Mouse (Mus musculus): ENCODE measurements around the gene Acaa1a. TPM values are rescaled to one million over a fixed set of nuclear protein-coding genes. Genes with fewer than 3 reads are reported as not detected.
A peak's percentile ranks its signal among the peaks of the same experiment; 100 is the strongest.

Acaa1a gene
- polyA plus RNA-seq, 1 experiment from 2014 or later: 101 TPM

GRCm38 (mm10) chr9:119335571-119335970 is 3.9 kb upstream of the Acaa1a start:
- H3K4me2 ChIP-seq (replicated peaks): no peak overlapping the region
- peaks cover 8% of the 10 kb centered on the region for H3K27me3 ChIP-seq (ENCODE audit: control insufficient read depth, insufficient read depth, low read length)
- H3K9ac ChIP-seq: no peak overlapping the region
- no peaks in the 10 kb centered on the region for H3K36me3 ChIP-seq (replicated peaks; ENCODE audit: control insufficient read depth, insufficient read depth)
- peaks cover 13% of the 10 kb centered on the region for H3K4me1 ChIP-seq (replicated peaks; ENCODE audit: control insufficient read depth, insufficient read depth, low read length)
- no peak for DNase-seq (ENCODE audit: low spot score)
- no peak overlapping the region for H3K4me3 ChIP-seq (replicated peaks; ENCODE audit: low read length)
- 73% methylated on average over 4 of the region's 4 CpGs for WGBS
- H3K27ac ChIP-seq: no peak overlapping the region
- H3K9me3 ChIP-seq (ENCODE audit: control insufficient read depth, low read length): no peaks in the 10 kb centered on the region
- no peak for ATAC-seq (ENCODE audit: low FRiP score)

- H3K9me3 ChIP-seq (ENCODE audit: control insufficient read depth, low read length): no peaks in the 10 kb centered on the region
- ATAC-seq (ENCODE audit: low FRiP score) (no peak), DNase-seq (ENCODE audit: low spot score) (no peak)
- H3K27ac ChIP-seq: no peak overlapping the region
- H3K36me3 ChIP-seq (replicated peaks; ENCODE audit: control insufficient read depth, insufficient read depth): no peaks in the 10 kb centered on the region
- 91% methylated on average over 14 of the region's 14 CpGs for WGBS
- peaks cover 20% of the 10 kb centered on the region for H3K4me1 ChIP-seq (replicated peaks; ENCODE audit: control insufficient read depth, insufficient read depth, low read length)
- H3K4me2 ChIP-seq (replicated peaks): no peak overlapping the region
- H3K4me3 ChIP-seq (replicated peaks; ENCODE audit: low read length): no peak overlapping the region
- H3K9ac ChIP-seq: no peak overlapping the region
- H3K27me3 ChIP-seq (ENCODE audit: control insufficient read depth, insufficient read depth, low read length): peaks cover 8% of the 10 kb centered on the region
Observed at GRCm38 (mm10) chr9:119337842-119338241, 1.6 kb upstream of the Acaa1a start.

- WGBS: 84% methylated on average over 3 of the region's 3 CpGs
Observed at GRCm38 (mm10) chr9:119338350-119338749, 1.1 kb upstream of the Acaa1a start.

GRCm38 (mm10) chr9:119339106-119339505 is 370 bp upstream of the Acaa1a start:
- H3K4me1 ChIP-seq (replicated peaks; ENCODE audit: control insufficient read depth, insufficient read depth, low read length): peaks cover 20% of the 10 kb centered on the region
- no peaks in the 10 kb centered on the region for H3K9me3 ChIP-seq (ENCODE audit: control insufficient read depth, low read length)
- H3K4me2 ChIP-seq (replicated peaks): peak overlapping the region; percentile 70
- H3K27ac ChIP-seq: no peak overlapping the region
- no peak for DNase-seq (ENCODE audit: low spot score)
- peaks cover 11% of the 10 kb centered on the region for H3K36me3 ChIP-seq (replicated peaks; ENCODE audit: control insufficient read depth, insufficient read depth)
- no peak for ATAC-seq (ENCODE audit: low FRiP score)
- H3K9ac ChIP-seq: peak overlapping the region; percentile 88; the same call in 1 of the 2 replicates
- 55% methylated on average over 7 of the region's 7 CpGs for WGBS
- peak overlapping the region; percentile 68; the same call in 1 of the 2 replicates for H3K4me3 ChIP-seq (replicated peaks; ENCODE audit: low read length)
- H3K27me3 ChIP-seq (ENCODE audit: control insufficient read depth, insufficient read depth, low read length): peaks cover 8% of the 10 kb centered on the region

More at GRCm38 (mm10) chr9:119338350-119338749, 1.1 kb upstream of the Acaa1a start:
- H3K9me3 ChIP-seq (ENCODE audit: control insufficient read depth, low read length): no peaks in the 10 kb centered on the region
- peaks cover 8% of the 10 kb centered on the region for H3K27me3 ChIP-seq (ENCODE audit: control insufficient read depth, insufficient read depth, low read length)
- H3K4me1 ChIP-seq (replicated peaks; ENCODE audit: control insufficient read depth, insufficient read depth, low read length): peaks cover 20% of the 10 kb centered on the region
- H3K4me2 ChIP-seq (replicated peaks): no peak overlapping the region
- H3K36me3 ChIP-seq (replicated peaks; ENCODE audit: control insufficient read depth, insufficient read depth): peaks cover 4% of the 10 kb centered on the region; the same call in 1 of the 2 replicates
- ATAC-seq (ENCODE audit: low FRiP score): no peak
- no peak for DNase-seq (ENCODE audit: low spot score)
- H3K9ac ChIP-seq: no peak overlapping the region
- no peak overlapping the region for H3K27ac ChIP-seq
- no peak overlapping the region for H3K4me3 ChIP-seq (replicated peaks; ENCODE audit: low read length)

GRCm38 (mm10) chr9:119340212-119340580 is 720 bp downstream of the Acaa1a start:
- H3K4me2 ChIP-seq (replicated peaks): peak overlapping the region; percentile 70
- ATAC-seq (ENCODE audit: low FRiP score): no peak
- H3K9me3 ChIP-seq (ENCODE audit: control insufficient read depth, low read length): no peaks in the 10 kb centered on the region
- peaks cover 22% of the 10 kb centered on the region for H3K36me3 ChIP-seq (replicated peaks; ENCODE audit: control insufficient read depth, insufficient read depth)
- peak overlapping the region; percentile 68 for H3K4me3 ChIP-seq (replicated peaks; ENCODE audit: low read length)
- peaks cover 8% of the 10 kb centered on the region for H3K27me3 ChIP-seq (ENCODE audit: control insufficient read depth, insufficient read depth, low read length)
- H3K27ac ChIP-seq: no peak overlapping the region
- H3K9ac ChIP-seq: peak overlapping the region; percentile 88
- DNase-seq (ENCODE audit: low spot score): peak; percentile 30
- H3K4me1 ChIP-seq (replicated peaks; ENCODE audit: control insufficient read depth, insufficient read depth, low read length): peaks cover 20% of the 10 kb centered on the region
- 10% methylated on average over 8 of the region's 8 CpGs for WGBS

GRCm38 (mm10) chr9:119340909-119341816 is 1.7 kb downstream of the Acaa1a start, which contains the start of gene Myd88:
Gene Myd88, minus strand, starts transcription at chr9:119341411.
- Histone ChIP-seq H3K27ac (peak within 1 kb of the TSS; percentile 79), H3K4me1 (replicated peaks; ENCODE audit: control insufficient read depth, insufficient read depth, low read length) (peaks cover 20% of the 10 kb centered on the region), H3K36me3 (replicated peaks; ENCODE audit: control insufficient read depth, insufficient read depth) (peaks cover 32% of the 10 kb centered on the region), H3K27me3 (ENCODE audit: control insufficient read depth, insufficient read depth, low read length) (peaks cover 8% of the 10 kb centered on the region), H3K9ac (peak within 1 kb of the TSS; percentile 88), H3K9me3 (ENCODE audit: control insufficient read depth, low read length) (no peaks in the 10 kb centered on the region), H3K4me2 (replicated peaks) (peak within 1 kb of the TSS; percentile 70), H3K4me3 (replicated peaks; ENCODE audit: low read length) (peak within 1 kb of the TSS; percentile 68)
- under 1% methylated on average over 66 of the region's 68 CpGs for WGBS
- DNase-seq (ENCODE audit: low spot score) (peak; percentile 85), ATAC-seq (ENCODE audit: low FRiP score) (peak; percentile 97)

GRCm38 (mm10) chr9:119342728-119343127 is 3.3 kb downstream of the Acaa1a start:
- H3K36me3 ChIP-seq (replicated peaks; ENCODE audit: control insufficient read depth, insufficient read depth): peaks cover 48% of the 10 kb centered on the region
- H3K4me1 ChIP-seq (replicated peaks; ENCODE audit: control insufficient read depth, insufficient read depth, low read length): peaks cover 20% of the 10 kb centered on the region
- H3K9me3 ChIP-seq (ENCODE audit: control insufficient read depth, low read length): no peaks in the 10 kb centered on the region
- ATAC-seq (ENCODE audit: low FRiP score) (no peak), DNase-seq (ENCODE audit: low spot score) (no peak)
- H3K9ac ChIP-seq: no peak overlapping the region
- 92% methylated on average over 7 of the region's 7 CpGs for whole genome bisulfite sequencing
- H3K4me2 ChIP-seq (replicated peaks): no peak overlapping the region
- peaks cover 8% of the 10 kb centered on the region for H3K27me3 ChIP-seq (ENCODE audit: control insufficient read depth, insufficient read depth, low read length)
- H3K4me3 ChIP-seq (replicated peaks; ENCODE audit: low read length): no peak overlapping the region
- H3K27ac ChIP-seq: no peak overlapping the region

- ATAC-seq (ENCODE audit: low FRiP score) (no peak), DNase-seq (ENCODE audit: low spot score) (no peak)
- no peaks in the 10 kb centered on the region for H3K9me3 ChIP-seq (ENCODE audit: control insufficient read depth, low read length)
- H3K27ac ChIP-seq: no peak overlapping the region
- H3K4me1 ChIP-seq (replicated peaks; ENCODE audit: control insufficient read depth, insufficient read depth, low read length): peaks cover 7% of the 10 kb centered on the region; the same call in 1 of the 2 replicates
- WGBS: 91% methylated on average over 8 of the region's 8 CpGs
- peaks cover 75% of the 10 kb centered on the region for H3K36me3 ChIP-seq (replicated peaks; ENCODE audit: control insufficient read depth, insufficient read depth)
- H3K4me2 ChIP-seq (replicated peaks): no peak overlapping the region
- no peak overlapping the region for H3K4me3 ChIP-seq (replicated peaks; ENCODE audit: low read length)
- H3K9ac ChIP-seq: no peak overlapping the region
- H3K27me3 ChIP-seq (ENCODE audit: control insufficient read depth, insufficient read depth, low read length): no peaks in the 10 kb centered on the region
Observed at GRCm38 (mm10) chr9:119346376-119346775, 6.9 kb downstream of the Acaa1a start.

- ATAC-seq (ENCODE audit: low FRiP score): no peak
- H3K36me3 ChIP-seq (replicated peaks; ENCODE audit: control insufficient read depth, insufficient read depth): peaks cover 57% of the 10 kb centered on the region
Observed at GRCm38 (mm10) chr9:119350531-119350930, 11.1 kb downstream of the Acaa1a start.

More at GRCm38 (mm10) chr9:119350531-119350930, 11.1 kb downstream of the Acaa1a start:
- no peaks in the 10 kb centered on the region for H3K4me1 ChIP-seq (replicated peaks; ENCODE audit: control insufficient read depth, insufficient read depth, low read length)
- no peak for DNase-seq (ENCODE audit: low spot score)
- no peaks in the 10 kb centered on the region for H3K9me3 ChIP-seq (ENCODE audit: control insufficient read depth, low read length)
- H3K9ac ChIP-seq: no peak overlapping the region
- no peak overlapping the region for H3K4me2 ChIP-seq (replicated peaks)
- 90% methylated on average over 3 of the region's 3 CpGs for WGBS
- no peak overlapping the region for H3K27ac ChIP-seq
- no peak overlapping the region for H3K4me3 ChIP-seq (replicated peaks; ENCODE audit: low read length)
- H3K27me3 ChIP-seq (ENCODE audit: control insufficient read depth, insufficient read depth, low read length): no peaks in the 10 kb centered on the region
